Mouse (Mus musculus) intestine, embryonic 15.5 days (tissue): ENCODE results near the gene Ppp5c. TPM values are rescaled to one million over a fixed set of nuclear protein-coding genes. Genes with fewer than 3 reads are reported as not detected.

ENCODE experiments used
- ATAC-seq: fragments of 200-750 bp; cut with Nextera tagmentation; 2 replicates; pipeline ENCODE4 v1.8.0; 2017; ENCODE audit warnings: moderate TSS enrichment, moderate library complexity
- H3K27ac ChIP-seq: fragments of 300-500 bp; sonication (generic); 2 replicates; pipeline ENCODE4 v1.5.1; 2015; ENCODE audit warnings: mild to moderate bottlenecking, inconsistent platforms
- H3K27me3 ChIP-seq: fragments of 300-500 bp; sonication (generic); replicated peaks from 2 replicates; pipeline ENCODE4 v1.6.1; 2015; ENCODE audit warnings: inconsistent platforms
- H3K36me3 ChIP-seq: fragments of 300-500 bp; sonication (generic); 2 replicates; pipeline ENCODE4 v1.6.1; 2015; ENCODE audit warnings: inconsistent platforms
- H3K4me1 ChIP-seq: fragments of 300-500 bp; sonication (generic); replicated peaks from 2 replicates; pipeline ENCODE4 v1.6.1; 2015; ENCODE audit warnings: inconsistent platforms
- H3K4me2 ChIP-seq: fragments of 300-500 bp; sonication (generic); replicated peaks from 2 replicates; pipeline ENCODE4 v1.6.1; 2015; ENCODE audit warnings: mild to moderate bottlenecking, inconsistent platforms
- H3K4me3 ChIP-seq: fragments of 300-500 bp; sonication (generic); replicated peaks from 2 replicates; pipeline ENCODE4 v1.5.1; 2015; ENCODE audit warnings: inconsistent platforms
- H3K9ac ChIP-seq: fragments of 300-500 bp; sonication (generic); 2 replicates; pipeline ENCODE4 v1.6.1; 2015; ENCODE audit warnings: inconsistent platforms
- H3K9me3 ChIP-seq: fragments of 300-500 bp; sonication (generic); 2 replicates; pipeline ENCODE4 v1.6.1; 2016; ENCODE audit warnings: inconsistent platforms
- WGBS: fragments of 180-500 bp; shearing (Covaris S2); methylation state at CpG from one replicate; pipeline ENCODE4 v1.1.7; 2015; 5-methylcytosine and 5-hydroxymethylcytosine counted together
- polyA plus RNA-seq: library from polyadenylated mRNA; unstranded; fragments of >200 nt; fragmentation: Nextera tagmentation; extraction: Ambion mirVana; gene quantifications from 2 replicates; pipeline ENCODE4 v1.2.1, GENCODE M21; 2015

Ppp5c gene
- polyA plus RNA-seq, 1 experiment from 2014 or later, result 81.5 TPM

GRCm38 (mm10) chr7:16987541-16988149 is 40.1 kb downstream of the Ppp5c start:
- WGBS, result 44% methylated on average over 7 of the region's 7 CpGs
- Histone ChIP-seq H3K9me3 (no peaks in the 10 kb centered on the region), H3K36me3 (no peaks in the 10 kb centered on the region), H3K9ac (no peak overlapping the region), H3K4me2 (no peak overlapping the region), H3K27ac (peak overlapping the region; percentile 46; the same call in 1 of the 2 replicates), H3K4me3 (no peak overlapping the region), H3K4me1 (peaks cover 30% of the 10 kb centered on the region), H3K27me3 (no peaks in the 10 kb centered on the region)
- no peak for ATAC-seq

- Histone ChIP-seq H3K4me1 (peaks cover 10% of the 10 kb centered on the region; the same call in 1 of the 2 replicates), H3K4me2 (peak within 1 kb of the TSS; percentile 28), H3K27ac (no peak within 1 kb of the TSS), H3K4me3 (no peak within 1 kb of the TSS), H3K36me3 (no peaks in the 10 kb centered on the region), H3K9me3 (no peaks in the 10 kb centered on the region), H3K9ac (no peak within 1 kb of the TSS), H3K27me3 (no peaks in the 10 kb centered on the region)
- no peak for ATAC-seq
- WGBS, result 33% methylated on average over 26 of the region's 26 CpGs
Measured at GRCm38 (mm10) chr7:16982859-16983568, 44.7 kb downstream of the Ppp5c start, which contains the start of gene Gm42372. TSS of gene Gm42372 (plus strand) at chr7:16983086.

- Histone ChIP-seq H3K9ac (no peak overlapping the region), H3K27ac (peak overlapping the region; percentile 75), H3K9me3 (no peaks in the 10 kb centered on the region), H3K4me3 (peak overlapping the region; percentile 23), H3K4me1 (0 out of 2 replicates have a peak, but pooled peaks cover 4% of the 10 kb centered on the region), H3K4me2 (peak overlapping the region; percentile 59), H3K27me3 (no peaks in the 10 kb centered on the region), H3K36me3 (no peaks in the 10 kb centered on the region)
- ATAC-seq, result peak; percentile 60
- WGBS, result 2% methylated on average over 12 of the region's 12 CpGs
Measured at GRCm38 (mm10) chr7:16980348-16980747, 47.4 kb downstream of the Ppp5c start.

GRCm38 (mm10) chr7:16978593-16978992 is 49.1 kb downstream of the Ppp5c start:
- H3K4me2 ChIP-seq, result no peak overlapping the region
- no peaks in the 10 kb centered on the region for H3K9me3 ChIP-seq
- 0 out of 2 replicates have a peak, but pooled peaks cover 4% of the 10 kb centered on the region for H3K4me1 ChIP-seq
- no peak overlapping the region for H3K27ac ChIP-seq
- H3K9ac ChIP-seq, result no peak overlapping the region
- H3K27me3 ChIP-seq, result no peaks in the 10 kb centered on the region
- no peaks in the 10 kb centered on the region for H3K36me3 ChIP-seq
- 86% methylated on average over 3 of the region's 3 CpGs for WGBS
- no peak overlapping the region for H3K4me3 ChIP-seq
- no peak for ATAC-seq

- H3K4me2 ChIP-seq, result no peak overlapping the region
- no peak for ATAC-seq
- 73% methylated on average over 6 of the region's 6 CpGs for WGBS
- no peaks in the 10 kb centered on the region for H3K9me3 ChIP-seq
- no peaks in the 10 kb centered on the region for H3K27me3 ChIP-seq
- no peaks in the 10 kb centered on the region for H3K36me3 ChIP-seq
- H3K27ac ChIP-seq, result no peak overlapping the region
- 0 out of 2 replicates have a peak, but pooled peaks cover 4% of the 10 kb centered on the region for H3K4me1 ChIP-seq
- H3K4me3 ChIP-seq, result no peak overlapping the region
- no peak overlapping the region for H3K9ac ChIP-seq
Measured at GRCm38 (mm10) chr7:16978173-16978572, 49.6 kb downstream of the Ppp5c start.

- Histone ChIP-seq H3K27ac (no peak overlapping the region), H3K9me3 (no peaks in the 10 kb centered on the region), H3K27me3 (no peaks in the 10 kb centered on the region), H3K36me3 (no peaks in the 10 kb centered on the region), H3K4me1 (0 out of 2 replicates have a peak, but pooled peaks cover 4% of the 10 kb centered on the region), H3K4me3 (no peak overlapping the region), H3K9ac (no peak overlapping the region), H3K4me2 (no peak overlapping the region)
- no peak for ATAC-seq
- 62% methylated on average over 8 of the region's 8 CpGs for WGBS
Measured at GRCm38 (mm10) chr7:16976298-16976697, 51.4 kb downstream of the Ppp5c start.

- no peak overlapping the region for H3K4me3 ChIP-seq
- H3K27me3 ChIP-seq, result no peaks in the 10 kb centered on the region
- H3K9me3 ChIP-seq, result no peaks in the 10 kb centered on the region
- no peak overlapping the region for H3K4me2 ChIP-seq
- 65% methylated on average over 6 of the region's 6 CpGs for WGBS
- H3K27ac ChIP-seq, result no peak overlapping the region
- no peaks in the 10 kb centered on the region for H3K36me3 ChIP-seq
- ATAC-seq, result no peak
- no peaks in the 10 kb centered on the region for H3K4me1 ChIP-seq
- H3K9ac ChIP-seq, result no peak overlapping the region
Measured at GRCm38 (mm10) chr7:16974018-16974417, 53.7 kb downstream of the Ppp5c start.

GRCm38 (mm10) chr7:16971160-16971559 is 56.6 kb downstream of the Ppp5c start:
- H3K27me3 ChIP-seq, result no peaks in the 10 kb centered on the region
- no peak for ATAC-seq
- no peak overlapping the region for H3K4me3 ChIP-seq
- H3K9ac ChIP-seq, result no peak overlapping the region
- no peak overlapping the region for H3K27ac ChIP-seq
- no peak overlapping the region for H3K4me2 ChIP-seq
- H3K4me1 ChIP-seq, result no peaks in the 10 kb centered on the region
- WGBS, result 86% methylated on average over 3 of the region's 3 CpGs
- H3K36me3 ChIP-seq, result no peaks in the 10 kb centered on the region
- H3K9me3 ChIP-seq, result no peaks in the 10 kb centered on the region

- Histone ChIP-seq H3K36me3 (no peaks in the 10 kb centered on the region), H3K4me3 (no peak overlapping the region), H3K27me3 (no peaks in the 10 kb centered on the region), H3K27ac (no peak overlapping the region), H3K9me3 (no peaks in the 10 kb centered on the region), H3K4me1 (no peaks in the 10 kb centered on the region), H3K4me2 (no peak overlapping the region), H3K9ac (no peak overlapping the region)
- WGBS, result 80% methylated on average over 6 of the region's 6 CpGs
- ATAC-seq, result no peak
Measured at GRCm38 (mm10) chr7:16968414-16968813, 59.3 kb downstream of the Ppp5c start.

- H3K9ac ChIP-seq, result no peak overlapping the region
- WGBS, result 56% methylated on average over 5 of the region's 5 CpGs
- no peaks in the 10 kb centered on the region for H3K4me1 ChIP-seq
- peak; percentile 51 for ATAC-seq
- no peaks in the 10 kb centered on the region for H3K9me3 ChIP-seq
- H3K4me2 ChIP-seq, result no peak overlapping the region
- H3K36me3 ChIP-seq, result no peaks in the 10 kb centered on the region
- H3K4me3 ChIP-seq, result no peak overlapping the region
- no peak overlapping the region for H3K27ac ChIP-seq
- no peaks in the 10 kb centered on the region for H3K27me3 ChIP-seq
Measured at GRCm38 (mm10) chr7:16961678-16962077, 66.0 kb downstream of the Ppp5c start.

GRCm38 (mm10) chr7:16959539-16960187 is 68.1 kb downstream of the Ppp5c start, which contains the start of gene Pnmal1:
TSS of gene Pnmal1 (plus strand) at chr7:16959679.
- Histone ChIP-seq H3K27me3 (no peaks in the 10 kb centered on the region), H3K9me3 (no peaks in the 10 kb centered on the region), H3K4me3 (no peak within 1 kb of the TSS), H3K36me3 (no peaks in the 10 kb centered on the region), H3K9ac (0 out of 2 replicates have a peak within 1 kb of the TSS, but pooled peaks have one; percentile 5), H3K27ac (no peak within 1 kb of the TSS), H3K4me1 (no peaks in the 10 kb centered on the region), H3K4me2 (peak within 1 kb of the TSS; percentile 18; the same call in 1 of the 2 replicates)
- peak; percentile 52 for ATAC-seq
- WGBS, result 25% methylated on average over 17 of the region's 17 CpGs
